Mouse (Mus musculus): ENCODE measurements around the gene Olfr522.

- TF ChIP-seq CTCF (conservative IDR thresholded peaks at IDR 0.05; ENCODE audit: low read length) (no peak), POU5F1 (IDR thresholded peaks at IDR 0.05; ENCODE audit: borderline replicate concordance, low read length) (no peak)
Measured at GRCm38 (mm10) chr7:140137135-140138020, 27.2 kb downstream of the Olfr522 start, which contains the start of gene Mtg1.

Data from E14TG2a.4 (cell line).